Mouse (Mus musculus): ENCODE results near the gene Fgfr2. TPM values are rescaled to one million over a fixed set of nuclear protein-coding genes. Genes with fewer than 3 reads are reported as not detected.

Fgfr2 gene
- total RNA-seq, 2 experiments from 2014 or later = 28.8 to 29.4 TPM

DNA sequence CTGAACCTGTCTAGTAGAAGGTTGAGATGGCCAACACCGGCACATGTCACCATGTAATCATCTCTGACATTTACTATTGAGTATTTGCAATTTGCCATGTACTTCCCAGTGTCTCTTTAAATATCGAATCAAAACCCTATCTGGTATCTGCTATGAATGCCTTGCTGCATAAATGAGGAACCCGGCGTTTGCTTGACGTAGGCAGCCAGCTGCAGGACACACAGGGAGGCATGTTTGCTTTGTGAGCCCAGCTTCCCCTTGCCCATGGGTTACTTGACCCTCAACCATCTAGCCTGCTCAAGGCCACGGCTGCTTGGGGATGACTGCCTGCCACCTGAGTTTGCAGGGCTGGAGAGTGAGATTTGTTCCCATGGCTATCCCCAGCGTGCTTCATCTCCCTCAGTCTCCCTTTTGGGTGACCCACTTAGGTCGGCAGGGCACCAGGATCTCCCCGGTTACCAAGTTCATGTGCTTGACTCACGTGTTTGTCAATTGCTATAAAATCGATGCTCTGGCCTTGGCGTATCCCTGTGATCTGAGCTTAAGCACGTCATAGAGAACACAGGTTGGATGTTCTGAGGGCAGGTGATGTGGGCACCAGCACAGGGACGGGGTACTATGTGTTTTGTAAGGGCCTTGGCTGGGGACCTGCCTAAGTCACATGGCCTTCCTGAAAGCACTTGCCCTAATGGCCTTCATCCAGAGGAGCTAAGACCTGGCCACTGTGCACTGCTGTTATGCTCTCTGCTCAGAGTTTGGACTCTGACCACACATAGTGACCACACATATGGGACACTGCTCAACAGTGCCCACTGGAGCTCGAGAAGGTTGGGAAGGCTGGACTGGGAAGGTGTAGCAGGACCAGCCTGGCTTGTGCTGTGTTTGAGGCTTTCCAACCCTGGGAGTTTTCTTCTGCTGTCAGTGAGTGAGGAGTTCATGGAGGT, 502.9 kb downstream of the Fgfr2 start:
- intact Hi-C loops (cut with DNase I) = no loop called here
- DNase-seq (ENCODE audit: extremely low spot score in 1 of 2, low spot score in 2 of 2) = no peak

DNA sequence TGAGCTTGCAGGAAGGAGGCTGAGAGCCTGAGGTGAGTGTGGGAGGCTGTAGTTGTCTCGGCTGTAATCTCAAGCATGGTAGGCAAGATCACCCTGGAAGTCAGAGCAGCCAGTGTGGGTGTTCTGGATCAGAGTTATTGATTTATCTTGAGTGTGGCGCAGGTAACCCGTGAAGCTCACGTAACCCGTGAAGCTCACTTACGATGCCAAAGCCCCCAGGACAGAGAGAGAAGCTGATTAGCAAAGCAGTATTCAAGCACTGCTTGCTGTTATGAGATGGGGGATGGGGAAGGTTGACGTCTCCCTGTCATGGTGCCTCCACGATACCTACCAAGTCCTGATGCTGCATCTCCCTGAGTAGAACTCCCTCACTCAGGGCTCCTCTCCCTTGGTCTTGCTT, 503.6 kb downstream of the Fgfr2 start:
- intact Hi-C loops (cut with DNase I) = no loop called here
- no peak for DNase-seq (ENCODE audit: extremely low spot score in 1 of 2, low spot score in 2 of 2)

DNA sequence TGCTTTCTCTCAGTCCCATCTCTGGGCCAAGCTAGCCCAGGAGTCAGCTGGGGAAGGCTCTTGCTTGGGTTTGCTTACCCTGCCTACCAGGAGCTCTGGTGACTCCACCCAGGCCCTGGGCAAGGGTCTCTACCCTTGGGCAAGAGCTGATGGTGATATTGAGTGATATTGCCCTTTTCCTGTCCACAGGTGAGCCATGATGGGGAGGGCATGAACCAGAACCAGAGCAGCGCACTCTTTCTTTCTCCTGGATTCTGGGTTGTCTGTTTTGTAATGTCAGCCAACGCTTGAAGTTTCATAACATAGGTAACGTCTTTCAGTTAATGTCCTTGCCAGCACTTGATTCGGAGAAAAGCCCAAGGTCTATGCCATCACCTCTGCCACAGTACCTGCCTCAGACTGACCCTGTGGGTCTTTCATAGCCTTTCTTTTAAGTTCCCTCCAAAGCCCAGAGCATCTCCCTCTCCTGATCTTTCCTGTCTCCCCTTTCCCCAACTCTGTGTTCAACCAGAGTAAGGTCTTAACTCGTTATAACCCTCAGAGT, 506.1 kb downstream of the Fgfr2 start:
- DNase-seq (ENCODE audit: extremely low spot score in 1 of 2, low spot score in 2 of 2) = no peak
- intact Hi-C loops (cut with DNase I) = no loop called here

DNA sequence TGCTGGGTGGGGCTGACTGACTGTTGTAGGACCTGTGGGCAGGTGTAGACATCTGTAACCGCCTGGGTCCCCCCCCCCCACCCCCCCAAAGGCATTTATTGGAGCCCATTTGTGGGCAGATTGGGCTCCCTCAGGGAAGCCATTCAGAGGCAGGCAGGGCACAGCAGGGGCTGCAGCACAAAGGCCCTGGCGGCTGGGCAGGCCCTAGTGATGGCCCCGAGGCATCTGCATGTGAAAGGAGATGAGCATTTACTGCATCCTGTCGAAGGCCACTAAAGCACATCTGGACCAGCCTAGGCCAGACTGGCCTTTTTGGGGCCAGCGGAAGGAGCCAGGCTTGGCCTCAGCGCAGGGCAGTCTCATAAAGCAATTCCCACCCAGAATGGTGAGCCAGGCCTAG, 506.8 kb downstream of the Fgfr2 start:
- DNase-seq (ENCODE audit: extremely low spot score in 1 of 2, low spot score in 2 of 2) = no peak
- intact Hi-C loops (cut with DNase I) = no loop called here

DNA sequence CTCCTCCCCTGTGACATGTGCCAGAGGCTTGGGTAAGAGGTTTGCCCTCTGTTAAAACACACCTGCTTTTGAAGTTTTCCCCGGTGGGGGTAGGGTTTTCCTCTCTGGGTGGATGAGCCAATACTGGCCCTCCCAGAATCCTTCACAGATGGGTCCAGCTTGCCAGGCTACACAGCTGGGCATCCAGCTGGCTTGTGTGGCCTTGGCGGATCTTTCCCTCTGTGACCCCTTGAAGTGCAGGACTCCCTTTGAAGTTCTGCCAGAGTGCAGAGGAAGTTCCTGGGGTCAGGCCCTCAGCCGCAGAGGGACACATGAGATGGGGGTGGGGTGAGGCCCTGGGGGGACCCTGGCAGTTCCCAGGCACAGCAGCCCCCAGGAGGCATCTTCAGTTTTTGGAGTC, 507.8 kb downstream of the Fgfr2 start:
- intact Hi-C loops (cut with DNase I) = no loop called here

DNA sequence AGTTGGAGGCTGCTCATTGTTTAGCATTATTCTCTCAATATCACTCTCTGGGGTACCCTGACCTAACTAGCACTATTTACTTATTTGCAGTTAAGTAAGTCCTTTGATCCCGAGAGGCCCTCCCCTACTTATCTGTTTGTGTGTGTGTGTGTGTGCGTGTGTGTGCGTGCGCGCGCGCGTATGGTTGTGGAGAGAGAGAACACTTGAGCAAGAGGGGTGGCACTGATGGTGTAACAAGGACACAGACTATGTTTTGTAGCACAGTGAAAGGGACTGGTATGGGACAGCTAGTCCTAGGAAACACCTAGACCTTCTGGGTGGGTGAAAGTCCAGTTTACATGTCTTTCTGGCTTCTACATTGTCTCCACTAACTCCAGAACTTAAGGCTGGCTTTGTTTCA, 511.6 kb downstream of the Fgfr2 start:
- intact Hi-C loops (cut with DNase I) = no loop called here
- DNase-seq (ENCODE audit: extremely low spot score in 1 of 2, low spot score in 2 of 2) = no peak

More for the DNA sequence above, 507.8 kb downstream of the Fgfr2 start:
- peak in 1 of 2 experiments; percentile 71 for DNase-seq (ENCODE audit: extremely low spot score in 1 of 2, low spot score in 2 of 2)

DNA sequence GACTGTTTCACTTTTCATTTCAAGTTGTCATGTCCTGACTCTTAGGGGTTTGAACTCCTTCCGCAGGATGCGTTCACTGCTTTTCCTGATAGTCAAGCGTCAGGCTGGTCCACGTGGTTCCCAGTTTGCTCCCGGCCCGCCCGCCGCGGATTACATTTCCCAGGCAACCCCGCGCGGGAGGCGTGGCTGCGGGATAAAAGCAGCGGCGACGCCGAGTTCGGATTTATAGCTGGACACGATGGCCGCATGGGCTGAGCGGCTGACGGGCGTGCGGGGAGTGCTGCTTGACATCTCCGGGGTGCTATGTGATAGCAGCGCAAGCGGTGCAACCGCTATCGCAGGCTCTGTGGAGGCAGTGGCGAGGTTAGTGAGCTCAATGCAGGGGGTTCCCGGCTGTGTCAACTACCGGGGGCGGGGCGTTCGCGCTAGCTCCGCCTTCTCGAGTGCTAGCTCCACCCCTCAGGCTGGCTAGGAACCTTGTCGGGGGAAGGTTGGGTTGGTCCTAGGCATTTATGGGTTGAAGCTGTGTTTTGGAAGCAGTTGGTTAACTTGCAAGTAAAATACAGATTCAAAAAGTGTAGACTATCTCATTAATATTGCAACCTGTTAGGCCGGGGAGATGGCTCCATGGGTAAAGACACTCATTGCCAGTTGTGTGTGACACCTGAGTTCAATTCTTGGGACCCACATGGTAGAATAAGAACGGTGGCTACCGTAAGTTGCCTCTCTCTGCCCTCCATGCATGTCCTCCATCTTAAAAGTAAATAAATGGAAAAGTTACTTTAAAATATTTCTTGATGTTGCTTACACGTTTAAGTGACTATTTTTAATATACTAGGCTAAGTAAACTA, 512.5 kb downstream of the Fgfr2 start, which contains the start of gene Lhpp:
Lhpp (plus strand) TSS at position 171 of the 851 bp plus-strand sequence.
- intact Hi-C loops (cut with DNase I) = no loop called here
- peak; percentile 69 to 92 for DNase-seq (ENCODE audit: extremely low spot score in 1 of 2, low spot score in 2 of 2)

DNA sequence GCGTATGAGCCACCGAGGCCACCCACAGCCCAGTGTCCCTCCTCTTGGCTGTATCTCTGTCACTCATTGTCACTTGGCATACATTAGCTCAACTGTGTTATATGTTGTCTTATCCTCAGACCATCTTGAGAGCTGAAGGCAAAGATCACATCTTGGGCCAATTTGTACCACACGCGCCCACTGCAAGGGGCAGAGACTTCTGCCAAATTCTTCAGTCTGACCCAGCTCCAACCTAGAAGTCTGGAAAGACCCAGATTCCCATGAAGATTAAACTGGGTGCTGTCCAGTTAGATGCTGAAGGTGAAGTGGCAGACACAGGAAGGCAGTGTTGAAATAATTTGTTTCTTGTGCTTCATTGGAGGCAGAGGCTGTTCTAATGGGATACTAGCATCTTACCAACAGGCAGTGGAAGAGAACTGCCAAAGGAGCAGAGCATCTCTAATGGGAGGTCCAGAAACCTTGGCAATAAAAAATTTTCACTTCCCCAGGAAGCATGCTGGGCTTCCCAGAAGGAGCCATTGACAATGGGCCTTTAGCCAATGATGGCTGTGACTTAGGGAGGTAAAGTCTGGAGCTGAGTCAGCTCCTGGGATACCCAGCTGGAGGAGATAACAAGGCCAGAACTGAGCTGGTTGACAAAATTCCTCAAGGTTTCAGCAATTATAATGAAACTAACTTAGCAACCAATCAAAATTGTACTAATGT, 514.7 kb downstream of the Fgfr2 start:
- intact Hi-C loops (cut with DNase I) = no loop called here
- DNase-seq (ENCODE audit: extremely low spot score in 1 of 2, low spot score in 2 of 2) = no peak

DNA sequence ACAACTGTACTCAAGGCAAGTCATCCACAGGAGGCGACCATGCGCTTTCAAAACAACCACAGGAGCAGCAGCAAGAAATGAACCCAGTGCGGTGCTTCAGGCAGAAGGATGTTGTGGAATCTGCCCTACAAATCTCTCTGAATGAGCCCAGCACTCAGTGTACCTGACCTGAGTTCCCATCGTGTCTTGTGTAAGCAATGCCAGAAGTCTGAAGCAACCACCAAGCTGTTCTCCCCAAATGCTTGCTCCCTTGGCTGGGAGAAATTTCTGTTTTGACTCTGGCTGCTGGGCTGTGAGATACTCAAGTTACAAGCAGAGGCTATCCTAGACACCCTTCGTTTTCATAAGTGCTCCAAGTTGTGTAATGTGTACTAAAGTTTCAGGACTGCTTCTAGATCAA, 517.5 kb downstream of the Fgfr2 start:
- DNase-seq (ENCODE audit: extremely low spot score in 1 of 2, low spot score in 2 of 2) = no peak
- intact Hi-C loops (cut with DNase I) = no loop called here

DNA sequence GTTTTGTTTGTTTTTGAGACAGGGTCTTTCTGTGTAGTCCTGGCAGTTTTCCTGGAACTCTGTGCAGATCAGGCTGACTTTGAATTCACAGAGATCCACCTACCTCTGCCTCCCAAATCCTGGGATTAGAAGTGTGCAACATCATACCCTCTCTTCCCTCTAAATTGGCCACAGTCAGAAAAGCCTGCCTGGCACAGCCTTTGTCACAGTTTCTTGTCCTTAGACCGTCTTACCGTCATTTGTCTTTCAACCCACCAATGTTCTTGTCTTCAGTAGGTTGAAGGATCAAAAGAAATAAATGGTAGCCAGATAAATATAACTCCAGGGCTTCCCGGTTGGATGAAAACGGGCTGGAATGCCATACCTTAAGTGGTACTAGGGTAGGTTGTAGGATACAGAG, 518.4 kb downstream of the Fgfr2 start:
- intact Hi-C loops (cut with DNase I) = no loop called here
- no peak for DNase-seq (ENCODE audit: extremely low spot score in 1 of 2, low spot score in 2 of 2)

DNA sequence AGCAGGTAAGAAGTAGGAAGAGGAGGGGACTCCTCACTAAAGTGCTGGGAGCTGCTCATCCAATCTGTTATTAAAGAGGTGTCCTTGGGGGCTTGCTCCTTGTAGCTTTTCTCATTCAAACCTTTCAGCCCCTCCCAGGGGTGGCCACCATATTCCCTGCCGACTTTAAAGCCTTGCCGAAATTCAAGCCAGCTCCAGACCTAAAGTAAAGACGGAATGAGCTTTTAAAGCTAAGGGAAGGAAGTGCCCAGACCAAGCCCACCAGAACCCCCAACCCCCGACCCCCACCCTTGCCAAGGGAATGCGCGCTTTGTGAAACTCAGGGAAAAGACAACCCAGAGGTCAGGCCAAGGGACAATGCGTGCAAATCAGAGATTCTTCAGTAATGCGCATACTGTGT, 522.2 kb downstream of the Fgfr2 start:
- no peak for DNase-seq (ENCODE audit: extremely low spot score in 1 of 2, low spot score in 2 of 2)
- intact Hi-C loops (cut with DNase I) = no loop called here

DNA sequence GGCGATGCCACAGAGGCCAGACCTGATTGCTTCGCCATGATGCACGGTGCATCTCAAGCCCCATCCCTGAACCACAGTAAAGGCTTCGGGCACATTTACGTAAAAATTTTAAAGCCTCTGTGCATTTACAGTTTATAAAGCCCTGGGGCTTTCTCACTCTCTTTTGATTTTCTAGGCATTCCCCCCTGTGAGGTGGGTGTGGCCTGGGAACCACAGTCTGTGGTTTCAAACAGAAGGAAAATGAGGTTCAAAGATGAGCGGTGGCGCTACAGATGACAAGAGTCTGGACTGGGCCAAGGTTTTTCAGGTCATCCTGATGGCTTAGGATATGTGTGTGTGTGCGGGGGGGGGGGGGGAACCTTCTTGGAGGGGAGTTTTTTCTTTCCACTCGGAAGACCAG, 523.1 kb downstream of the Fgfr2 start:
- DNase-seq (ENCODE audit: extremely low spot score in 1 of 2, low spot score in 2 of 2) = no peak
- intact Hi-C loops (cut with DNase I) = no loop called here

DNA sequence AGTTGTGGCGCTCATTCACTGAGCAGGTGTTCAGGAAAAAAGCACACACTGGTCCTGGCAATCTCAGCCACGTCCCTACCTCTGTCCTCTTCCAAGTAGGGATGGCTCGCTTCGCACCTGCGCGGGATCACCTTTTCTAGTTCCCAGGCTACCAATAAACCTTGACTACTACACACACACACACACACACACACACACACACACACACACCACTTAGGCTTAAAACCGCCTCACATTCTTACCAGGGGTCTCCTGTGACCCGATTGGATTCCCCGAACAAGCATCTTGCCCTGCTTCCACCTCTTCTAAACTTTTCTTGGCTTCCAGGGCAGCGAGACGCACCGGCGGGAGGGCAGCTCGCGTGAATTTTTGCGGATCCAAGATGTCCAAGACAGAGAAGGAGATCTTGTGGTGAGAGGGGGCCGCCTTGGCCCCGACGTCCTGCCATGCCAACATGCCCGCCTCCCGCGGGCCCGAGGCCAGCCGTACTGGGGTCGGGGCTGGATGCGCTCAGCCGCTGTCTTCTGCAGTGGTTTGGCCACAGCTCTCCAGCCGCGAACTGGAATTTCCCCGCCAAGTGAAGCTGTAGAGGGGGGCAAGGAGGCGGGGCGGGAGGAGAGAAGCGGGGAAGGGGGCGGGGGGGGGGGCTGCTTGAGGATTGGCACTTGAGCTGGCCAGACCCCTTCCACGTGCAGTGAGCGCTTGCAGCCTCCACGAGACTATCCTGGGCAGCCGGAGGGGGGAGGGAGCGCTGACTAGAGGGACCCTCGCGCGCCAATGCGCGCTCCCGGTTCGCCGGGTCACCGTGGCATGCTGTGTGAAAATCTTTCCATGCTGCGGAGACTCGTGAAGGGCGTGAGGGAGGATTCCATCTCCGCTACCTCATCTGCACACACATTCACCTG, 523.8 kb downstream of the Fgfr2 start, which contains the start of gene Nkx1-2:
Nkx1-2 (minus strand) TSS at position 567 of the 905 bp plus-strand sequence.
- DNase-seq (ENCODE audit: extremely low spot score in 1 of 2, low spot score in 2 of 2) = peak in 1 of 2 experiments; percentile 42
- intact Hi-C loops (cut with DNase I) = loop anchor here (5.0 kb wide), 1 partner anchor 38 kb away; no protein-coding TSS in a partner anchor

DNA sequence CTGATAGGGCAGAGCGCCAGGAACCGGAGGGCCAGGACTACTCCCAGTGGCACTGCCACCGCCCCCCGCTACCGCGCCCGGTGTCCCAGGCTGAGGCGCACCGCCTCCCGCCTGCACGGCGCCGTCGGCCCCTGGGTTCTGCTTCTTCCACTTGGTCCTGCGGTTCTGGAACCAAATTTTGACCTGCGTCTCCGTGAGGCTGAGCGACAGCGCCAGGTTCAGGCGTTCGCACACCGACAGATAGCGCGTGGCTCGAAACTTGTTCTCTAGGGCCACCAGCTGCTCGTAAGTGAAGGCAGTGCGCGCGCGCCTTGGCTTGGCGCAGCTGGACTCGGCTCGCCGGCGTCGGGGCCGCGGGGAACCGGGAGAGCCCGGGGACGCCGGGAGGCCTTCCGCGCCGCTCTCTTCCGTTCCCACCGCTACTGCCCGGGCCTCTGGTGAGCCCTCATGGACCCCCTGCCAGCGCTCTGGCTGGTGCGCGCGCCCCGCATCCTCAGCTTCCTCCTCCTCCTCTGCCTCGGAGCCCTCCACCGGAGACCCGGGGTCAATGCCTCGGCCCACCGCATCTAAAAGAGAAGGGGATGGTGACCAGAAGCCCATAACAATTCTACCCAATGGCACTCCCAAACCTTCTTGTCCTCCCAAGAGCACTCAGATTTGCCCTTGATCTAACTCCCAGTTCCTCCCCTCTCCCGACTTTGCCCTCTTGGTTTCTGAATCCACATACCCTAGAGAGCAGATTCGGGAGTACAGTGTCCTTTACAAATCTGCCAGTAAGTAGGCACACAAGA, 525.7 kb downstream of the Fgfr2 start:
- DNase-seq (ENCODE audit: extremely low spot score in 1 of 2, low spot score in 2 of 2) = peak in 1 of 2 experiments; percentile 41
- intact Hi-C loops (cut with DNase I) = loop anchor here (5.0 kb wide), 1 partner anchor 40 kb away; no protein-coding TSS in a partner anchor

DNA sequence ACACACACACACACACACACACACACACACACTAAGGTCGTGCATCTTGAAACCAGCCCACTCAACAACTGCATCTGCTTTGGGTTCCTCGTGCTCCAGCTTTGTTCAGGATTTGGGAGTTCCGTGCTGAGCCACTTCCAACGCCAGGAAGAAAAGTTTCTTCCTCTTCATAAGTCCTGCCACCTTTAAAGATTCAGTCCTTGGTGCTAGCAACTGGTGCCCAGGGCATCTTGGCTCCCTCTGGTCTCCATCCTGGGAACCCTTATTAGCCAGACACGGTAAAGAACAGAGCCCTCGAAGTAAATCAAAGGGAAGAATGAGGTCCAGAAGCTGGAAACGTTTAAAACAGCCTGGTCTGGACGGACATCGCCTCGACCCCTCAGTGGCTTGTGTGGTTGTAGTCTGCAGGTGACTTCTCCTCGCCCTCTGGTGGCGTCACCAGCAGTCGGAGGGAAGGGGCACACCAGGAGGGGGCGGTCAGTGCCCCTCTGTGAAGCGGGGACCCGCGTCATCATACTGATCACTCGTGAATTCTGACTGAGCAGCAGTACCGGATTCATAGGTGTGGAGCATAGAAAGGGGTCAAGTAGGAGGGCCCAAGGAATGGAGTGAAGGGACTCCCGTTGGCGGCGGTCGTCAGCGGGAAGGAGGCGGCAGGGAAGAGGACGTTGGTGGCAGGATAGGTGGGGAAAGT, 526.4 kb downstream of the Fgfr2 start:
- DNase-seq (ENCODE audit: extremely low spot score in 1 of 2, low spot score in 2 of 2) = peak in 1 of 2 experiments; percentile 31
- intact Hi-C loops (cut with DNase I) = loop anchor here (5.0 kb wide), 1 partner anchor 41 kb away; no protein-coding TSS in a partner anchor

DNA sequence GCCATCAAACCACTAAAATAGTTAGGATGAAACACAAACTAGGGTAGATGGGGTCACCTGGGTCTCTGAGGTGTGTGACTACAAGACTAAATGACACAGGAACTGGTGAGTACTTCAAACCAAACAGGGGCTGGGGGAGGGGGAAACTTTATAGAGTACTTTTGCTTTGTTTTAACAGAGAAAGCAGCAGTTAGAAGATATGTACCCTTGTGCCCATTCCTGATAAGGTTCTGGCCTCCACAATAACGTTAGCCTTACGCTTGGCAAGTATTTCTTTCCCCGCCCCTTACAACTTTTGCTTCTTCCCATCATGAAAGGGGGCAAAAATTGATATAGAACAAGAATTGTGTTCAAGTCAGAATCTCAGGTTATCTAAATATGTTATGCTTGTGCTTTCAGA, 527.4 kb downstream of the Fgfr2 start:
- DNase-seq (ENCODE audit: extremely low spot score in 1 of 2, low spot score in 2 of 2) = no peak
- intact Hi-C loops (cut with DNase I) = loop anchor here (5.0 kb wide), 1 partner anchor 42 kb away; no protein-coding TSS in a partner anchor
